Comparison of ENCODE assay signal across 8 mouse cellular contexts in genomic region chr1:58711365-58712016, GRCm38 (mm10). TPM values are rescaled to one million over a fixed set of nuclear protein-coding genes. Genes with fewer than 3 reads are reported as not detected.
A peak's percentile ranks its signal among the peaks of the same experiment; 100 is the strongest.
DNase-seq lines count a peak whose midpoint lies in the region; ATAC-seq lines count a peak whose summit lies in the region.

TSS of gene Cflar (plus strand) at chr1:58711508.

- peaks cover 2% of the 10 kb centered on the region; the same call in 1 of the 2 replicates for H3K36me3 ChIP-seq in hindbrain, embryonic 16.5 days (ENCODE audit: control insufficient read depth, insufficient read depth, low read length)

- peak; percentile 63 to 64 for DNase-seq in cerebellum, postnatal 36 days
- peak; percentile 43 to 72 for DNase-seq in gastrocnemius, adult 8-10 months (ENCODE audit: low spot score in 2 of 2)
- peak; percentile 52 to 54 for DNase-seq in left cerebral cortex, postnatal 25 days (ENCODE audit: low spot score in 2 of 2)
- DNase-seq in right cerebral cortex, postnatal 36 days (ENCODE audit: low spot score in 2 of 2), result peak; percentile 19 to 20
- peak; percentile 70 to 76 for DNase-seq in urinary bladder, postnatal 4 days (ENCODE audit: low spot score in 2 of 2)

- peak within 1 kb of the TSS; percentile 60 for H3K4me3 ChIP-seq in hindbrain, embryonic 16.5 days (ENCODE audit: low read length)

- H3K9ac ChIP-seq in hindbrain, embryonic 16.5 days (ENCODE audit: low read depth, low read length), result peak within 1 kb of the TSS; percentile 78

- peaks cover 3% of the 10 kb centered on the region; the same call in 1 of the 2 replicates for H3K4me1 ChIP-seq in hindbrain, embryonic 16.5 days (ENCODE audit: control insufficient read depth, insufficient read depth, low read depth, low read length)

- no peaks in the 10 kb centered on the region for H3K27me3 ChIP-seq in hindbrain, embryonic 16.5 days (replicated peaks; ENCODE audit: control insufficient read depth, insufficient read depth, low read length)

- H3K4me2 ChIP-seq in hindbrain, embryonic 16.5 days (ENCODE audit: low read length), result peak within 1 kb of the TSS; percentile 79

- H3K27ac ChIP-seq in hindbrain, embryonic 16.5 days (ENCODE audit: low read depth, low read length), result peak within 1 kb of the TSS; percentile 85

- H3K9me3 ChIP-seq in hindbrain, embryonic 16.5 days (ENCODE audit: control insufficient read depth, low read length), result no peaks in the 10 kb centered on the region

- intact Hi-C loops in left cerebral cortex, postnatal 25 days (cut with DNase I), result loop anchor here (2.0 kb wide), 1 partner anchor 27 kb away; no protein-coding TSS in a partner anchor

- under 1% methylated on average over 39 of the region's 45 CpGs for WGBS in hindbrain, embryonic 16.5 days

- peak; percentile 44 for ATAC-seq in activated CD4-positive, CD25-positive, alpha-beta regulatory T cell, adult 4 months
- ATAC-seq in hindbrain, embryonic 16.5 days, result peak; percentile 85
- ATAC-seq in megakaryocyte-erythroid progenitor cell, adult 5-6 weeks (replicated peaks; ENCODE audit: low FRiP score, low TSS enrichment, poor library complexity, severe bottlenecking), result peak; percentile 39

RNA-seq across cellular contexts. Expression of gene Cflar, which starts in this region (rescaled TPM):
- polyA plus RNA-seq in activated CD4-positive, CD25-positive, alpha-beta regulatory T cell, adult 4 months (2017; shearing (Covaris generic)), result 100 to 1,000 TPM; 172 to 177 TPM
- 10 to 100 TPM; 31.3 to 39.7 (median 38.9) TPM for total RNA-seq in gastrocnemius, adult 8-10 months (2022)
- 16.3 and 16.8 TPM in 2 replicates for polyA plus RNA-seq in hindbrain, embryonic 16.5 days (2015; fragmentation: Nextera tagmentation; extraction: Ambion mirVana)
- total RNA-seq in left cerebral cortex, postnatal 25 days (2021), result 10 to 100 TPM; 23.9 to 25.8 TPM
- 51.7 and 65.3 TPM in 2 replicates for total RNA-seq in megakaryocyte-erythroid progenitor cell, adult 5-6 weeks (2014; fragmentation: Nextera tagmentation)
- total RNA-seq in megakaryocyte-erythroid progenitor cell, adult 5-6 weeks (2017), result 26.9 and 53.4 TPM in 2 replicates

Comparison
In these comparisons a context has a peak if more than half of its experiments do, and no peak if none do; other contexts are left out.
1. Peak in every context shown above with its lines: DNase-seq, ATAC-seq, H3K4me3 ChIP-seq and H3K27ac ChIP-seq.
2. DNase-seq: peak in every context shown above with its lines; median percentile 73 in urinary bladder, postnatal 4 days; 64 in cerebellum, postnatal 36 days; 58 in gastrocnemius, adult 8-10 months; 53 in left cerebral cortex, postnatal 25 days; 20 in right cerebral cortex, postnatal 36 days.